Comparison of ENCODE assay signal across 8 mouse cellular contexts in genomic region chr16:30070771-30071191, GRCm38 (mm10). TPM values are rescaled to one million over a fixed set of nuclear protein-coding genes. Genes with fewer than 3 reads are reported as not detected.
A peak's percentile ranks its signal among the peaks of the same experiment; 100 is the strongest.
DNase-seq lines count a peak whose midpoint lies in the region; ATAC-seq and TF ChIP-seq lines count a peak whose summit lies in the region.

No protein-coding gene starts in this region.

- H3K27me3 ChIP-seq in embryonic facial prominence, embryonic 15.5 days = no peaks in the 10 kb centered on the region
- no peaks in the 10 kb centered on the region for H3K27me3 ChIP-seq in limb, embryonic 11.5 days (ENCODE audit: control insufficient read depth, insufficient read depth, low read length)
- peaks cover 53% of the 10 kb centered on the region for H3K27me3 ChIP-seq in neural tube, embryonic 13.5 days

- ATAC-seq in embryonic facial prominence, embryonic 15.5 days (ENCODE audit: insufficient number of reproducible peaks, low FRiP score, low TSS enrichment, low read depth) = no peak
- no peak; the same call in 1 of the 2 replicates for ATAC-seq in limb, embryonic 11.5 days (ENCODE audit: insufficient number of reproducible peaks, low FRiP score, low TSS enrichment, low read depth)
- no peak; the same call in 1 of the 2 replicates for ATAC-seq in neural tube, embryonic 13.5 days (ENCODE audit: low read depth)

- H3K9ac ChIP-seq in embryonic facial prominence, embryonic 15.5 days = peak overlapping the region; percentile 23; the same call in 1 of the 2 replicates
- H3K9ac ChIP-seq in limb, embryonic 11.5 days (ENCODE audit: low read length) = peak overlapping the region; percentile 63
- H3K9ac ChIP-seq in neural tube, embryonic 13.5 days = peak overlapping the region; percentile 75

- no peak for DNase-seq in left cerebral cortex, adult 2 months (ENCODE audit: extremely low spot score in 1 of 2, low spot score in 2 of 2)
- no peak for DNase-seq in left cerebral cortex, adult 8-10 months (ENCODE audit: low spot score in 2 of 2)
- DNase-seq in limb, embryonic 11.5 days (ENCODE audit: low spot score) = no peak
- no peak for DNase-seq in spleen, adult 12 weeks (ENCODE audit: low spot score)
- DNase-seq in urinary bladder, postnatal 4 days (ENCODE audit: low spot score in 2 of 2) = no peak

- intact Hi-C loops in left cerebral cortex, adult 2 months (cut with DNase I) = loop anchor here (5.0 kb wide), 2 partner anchors 102 to 237 kb away; no protein-coding TSS in a partner anchor

- TF ChIP-seq CTCF in left cerebral cortex, adult 2 months (IDR thresholded peaks at IDR 0.05) = peak; percentile 11
- TF ChIP-seq CTCF in bone marrow macrophage, adult 2 months (IDR thresholded peaks at IDR 0.05; ENCODE audit: low read depth, low read length) = no peak

- peak overlapping the region; percentile 90 for H3K27ac ChIP-seq in left cerebral cortex, adult 2 months
- no peak overlapping the region for H3K27ac ChIP-seq in bone marrow macrophage, adult 2 months (ENCODE audit: insufficient read depth, low read depth, low read length)
- H3K27ac ChIP-seq in embryonic facial prominence, embryonic 15.5 days (replicated peaks) = peak overlapping the region; percentile 93
- peak overlapping the region; percentile 97 for H3K27ac ChIP-seq in limb, embryonic 11.5 days (replicated peaks; ENCODE audit: low read depth, low read length)
- peak overlapping the region; percentile 81 for H3K27ac ChIP-seq in neural tube, embryonic 13.5 days (replicated peaks)

- no peaks in the 10 kb centered on the region for H3K9me3 ChIP-seq in embryonic facial prominence, embryonic 15.5 days (replicated peaks)
- no peaks in the 10 kb centered on the region for H3K9me3 ChIP-seq in limb, embryonic 11.5 days (ENCODE audit: control insufficient read depth, low read length)
- no peaks in the 10 kb centered on the region for H3K9me3 ChIP-seq in neural tube, embryonic 13.5 days

- H3K4me3 ChIP-seq in left cerebral cortex, adult 2 months = peak overlapping the region; percentile 44
- peak overlapping the region; percentile 20; the same call in 1 of the 2 replicates for H3K4me3 ChIP-seq in bone marrow macrophage, adult 2 months (ENCODE audit: insufficient read depth, low read length)
- peak overlapping the region; percentile 46 for H3K4me3 ChIP-seq in embryonic facial prominence, embryonic 15.5 days (replicated peaks)
- peak overlapping the region; percentile 25 for H3K4me3 ChIP-seq in limb, embryonic 11.5 days (ENCODE audit: low read depth, low read length)
- H3K4me3 ChIP-seq in neural tube, embryonic 13.5 days = peak overlapping the region; percentile 45

- WGBS in embryonic facial prominence, embryonic 15.5 days = 7% methylated on average over 12 of the region's 12 CpGs
- 2% methylated on average over 12 of the region's 12 CpGs for WGBS in limb, embryonic 11.5 days
- WGBS in neural tube, embryonic 13.5 days = 4% methylated on average over 12 of the region's 12 CpGs

- peak overlapping the region; percentile 91 for H3K4me2 ChIP-seq in embryonic facial prominence, embryonic 15.5 days (replicated peaks)
- peak overlapping the region; percentile 67 for H3K4me2 ChIP-seq in limb, embryonic 11.5 days (ENCODE audit: low read depth, severe bottlenecking)
- peak overlapping the region; percentile 76 for H3K4me2 ChIP-seq in neural tube, embryonic 13.5 days

- no peak for TF ChIP-seq POLR2A in bone marrow macrophage, adult 2 months (IDR thresholded peaks at IDR 0.05; ENCODE audit: borderline replicate concordance, low read depth, low read length)

- 0 out of 2 replicates have a peak, but pooled peaks cover 4% of the 10 kb centered on the region for H3K4me1 ChIP-seq in bone marrow macrophage, adult 2 months (ENCODE audit: control insufficient read depth, insufficient read depth, low read length)
- peaks cover 36% of the 10 kb centered on the region for H3K4me1 ChIP-seq in embryonic facial prominence, embryonic 15.5 days
- H3K4me1 ChIP-seq in limb, embryonic 11.5 days (ENCODE audit: control insufficient read depth, insufficient read depth, low read length) = peaks cover 19% of the 10 kb centered on the region
- H3K4me1 ChIP-seq in neural tube, embryonic 13.5 days (replicated peaks) = peaks cover 48% of the 10 kb centered on the region

- no peaks in the 10 kb centered on the region for H3K36me3 ChIP-seq in embryonic facial prominence, embryonic 15.5 days
- H3K36me3 ChIP-seq in limb, embryonic 11.5 days (ENCODE audit: control insufficient read depth, insufficient read depth, low read length) = no peaks in the 10 kb centered on the region
- H3K36me3 ChIP-seq in neural tube, embryonic 13.5 days = no peaks in the 10 kb centered on the region

RNA-seq across cellular contexts. Expression of gene Hes1, which starts 6.6 kb away (rescaled TPM):
- 10 to 100 TPM; 20.2 to 21.8 TPM for total RNA-seq in left cerebral cortex, adult 2 months (2021)
- 10 to 100 TPM; 18.0 to 23.5 (median 18.5) TPM for total RNA-seq in left cerebral cortex, adult 8-10 months (2022)
- polyA plus RNA-seq in bone marrow macrophage, adult 2 months (2012; ENCODE audit: insufficient read depth, insufficient read length, missing spikeins) = not detected in 2 replicates
- 63.6 and 66.0 TPM in 2 replicates for polyA plus RNA-seq in embryonic facial prominence, embryonic 15.5 days (2015; fragmentation: Nextera tagmentation; extraction: Ambion mirVana)
- polyA plus RNA-seq in limb, embryonic 11.5 days (2014; fragmentation: Nextera tagmentation; extraction: Ambion mirVana) = 71.0 and 71.8 TPM in 2 replicates
- 19.4 and 25.5 TPM in 2 replicates for polyA plus RNA-seq in neural tube, embryonic 13.5 days (2015; fragmentation: Nextera tagmentation; extraction: Ambion mirVana)

Comparison
In these comparisons a context has a peak if more than half of its experiments do, and no peak if none do; other contexts are left out.
1. H3K9ac ChIP-seq: peak in every context shown above with its lines; median percentile 75 in neural tube, embryonic 13.5 days; 63 in limb, embryonic 11.5 days; 23 in embryonic facial prominence, embryonic 15.5 days.
2. RNA of gene Hes1, which starts 6.6 kb away (polyA plus RNA-seq): 71.0 to 71.8 TPM in limb, embryonic 11.5 days, 63.6 to 66.0 TPM in embryonic facial prominence, embryonic 15.5 days and 19.4 to 25.5 TPM in neural tube, embryonic 13.5 days; not detected in bone marrow macrophage, adult 2 months; every median in the first group is over 10 times any median in the second.
3. Peak in every context shown above with its lines, with median percentiles within 50 percentile points of each other: H3K4me3 ChIP-seq and H3K4me2 ChIP-seq.